Mouse (Mus musculus) liver, embryonic 14.5 days (tissue): ENCODE measurements around the gene Rprml.

Experiments used
- CTCF ChIP-seq: IDR thresholded peaks from 2 replicates; pipeline ENCODE4 v1.5.1; 2016; ENCODE audit warnings: antibody characterized with exemption, low read depth, control low read depth
- EP300 ChIP-seq: IDR thresholded peaks from 2 replicates; pipeline ENCODE4 v1.6.1; 2016; ENCODE audit warnings: antibody characterized with exemption, low read depth

DNA sequence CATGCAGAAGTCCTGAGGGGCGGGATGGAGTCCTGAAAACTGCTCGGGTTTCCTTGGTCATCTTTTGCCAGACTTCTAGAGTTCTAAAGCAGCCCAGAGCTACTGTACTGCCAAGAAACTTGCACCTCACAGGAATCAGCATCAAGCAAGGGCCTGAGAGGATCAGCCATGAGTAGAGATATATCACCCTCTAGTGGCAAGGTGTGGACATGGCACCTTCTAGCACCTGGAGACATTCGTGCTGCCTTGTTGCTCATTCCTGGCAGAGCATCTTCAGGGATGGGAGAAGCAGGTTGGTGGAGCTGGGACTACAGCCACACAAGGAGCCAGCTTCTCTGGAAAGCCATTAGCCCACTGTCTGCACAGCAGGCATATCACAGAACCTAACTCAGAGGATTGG lies 26.2 kb downstream of the Rprml start:
- TF ChIP-seq EP300 (no peak), CTCF (peak; percentile 92)
